Mouse (Mus musculus) neural tube, embryonic 13.5 days (tissue): Measurements from ENCODE around the gene Fcrlb. TPM values are rescaled to one million over a fixed set of nuclear protein-coding genes. Genes with fewer than 3 reads are reported as not detected.

Source experiments
- ATAC-seq: fragments of 200-750 bp; cut with Nextera tagmentation; 2 replicates; pipeline ENCODE4 v1.8.0; 2017; ENCODE audit warnings: low read depth, mild to moderate bottlenecking, moderate TSS enrichment, moderate library complexity
- H3K27ac ChIP-seq: fragments of 300-500 bp; sonication (generic); replicated peaks from 2 replicates; pipeline ENCODE4 v1.5.1; 2015; ENCODE audit warnings: moderate library complexity, mild to moderate bottlenecking, inconsistent platforms
- H3K27me3 ChIP-seq: fragments of 300-500 bp; sonication (generic); 2 replicates; pipeline ENCODE4 v1.6.1; 2015; ENCODE audit warnings: mild to moderate bottlenecking, inconsistent platforms
- H3K36me3 ChIP-seq: fragments of 300-500 bp; sonication (generic); 2 replicates; pipeline ENCODE4 v1.6.1; 2015; ENCODE audit warnings: mild to moderate bottlenecking, inconsistent platforms
- H3K4me1 ChIP-seq: fragments of 300-500 bp; sonication (generic); replicated peaks from 2 replicates; pipeline ENCODE4 v1.6.1; 2015; ENCODE audit warnings: inconsistent platforms
- H3K4me2 ChIP-seq: fragments of 300-500 bp; sonication (generic); 2 replicates; pipeline ENCODE4 v1.6.1; 2015; ENCODE audit warnings: inconsistent platforms, mild to moderate bottlenecking, moderate library complexity
- H3K4me3 ChIP-seq: fragments of 300-500 bp; sonication (generic); 2 replicates; pipeline ENCODE4 v1.5.1; 2015; ENCODE audit warnings: mild to moderate bottlenecking, inconsistent platforms
- H3K9ac ChIP-seq: fragments of 300-500 bp; sonication (generic); 2 replicates; pipeline ENCODE4 v1.6.1; 2015; ENCODE audit warnings: moderate library complexity, mild to moderate bottlenecking, inconsistent platforms
- H3K9me3 ChIP-seq: fragments of 300-500 bp; sonication (generic); 2 replicates; pipeline ENCODE4 v1.6.1; 2016; ENCODE audit warnings: inconsistent platforms
- WGBS: fragments of 180-500 bp; shearing (Covaris S2); methylation state at CpG from one replicate; pipeline ENCODE4 v1.1.7; 2015; 5-methylcytosine and 5-hydroxymethylcytosine counted together
- polyA plus RNA-seq: library from polyadenylated mRNA; unstranded; fragments of >200 nt; fragmentation: Nextera tagmentation; extraction: Ambion mirVana; gene quantifications from 2 replicates; pipeline ENCODE4 v1.2.1, GENCODE M21; 2015

Fcrlb gene
- polyA plus RNA-seq, 1 experiment from 2014 or later = 0.50 TPM

GRCm38 (mm10) chr1:170865406-170865805 lies 47.3 kb downstream of the Fcrlb start:
- H3K9me3 ChIP-seq = no peaks in the 10 kb centered on the region
- no peak for ATAC-seq
- no peak overlapping the region for H3K9ac ChIP-seq
- no peak overlapping the region for H3K4me2 ChIP-seq
- H3K27me3 ChIP-seq = no peaks in the 10 kb centered on the region
- no peak overlapping the region for H3K27ac ChIP-seq
- peaks cover 19% of the 10 kb centered on the region for H3K4me1 ChIP-seq
- no peak overlapping the region for H3K4me3 ChIP-seq
- no peaks in the 10 kb centered on the region for H3K36me3 ChIP-seq
- WGBS = 88% methylated on average over 5 of the region's 5 CpGs

GRCm38 (mm10) chr1:170864754-170865153 lies 48.0 kb downstream of the Fcrlb start:
- H3K4me1 ChIP-seq = peaks cover 19% of the 10 kb centered on the region
- ATAC-seq = no peak
- no peak overlapping the region for H3K4me2 ChIP-seq
- H3K9me3 ChIP-seq = no peaks in the 10 kb centered on the region
- WGBS = 89% methylated on average over 3 of the region's 3 CpGs
- no peaks in the 10 kb centered on the region for H3K36me3 ChIP-seq
- no peak overlapping the region for H3K9ac ChIP-seq
- no peak overlapping the region for H3K27ac ChIP-seq
- no peaks in the 10 kb centered on the region for H3K27me3 ChIP-seq
- no peak overlapping the region for H3K4me3 ChIP-seq

- H3K9me3 ChIP-seq = no peaks in the 10 kb centered on the region
- H3K36me3 ChIP-seq = no peaks in the 10 kb centered on the region
- H3K9ac ChIP-seq = no peak overlapping the region
- no peak overlapping the region for H3K4me3 ChIP-seq
- no peak overlapping the region for H3K27ac ChIP-seq
- H3K4me1 ChIP-seq = peaks cover 18% of the 10 kb centered on the region
- H3K4me2 ChIP-seq = no peak overlapping the region
- ATAC-seq = no peak
- no peaks in the 10 kb centered on the region for H3K27me3 ChIP-seq
Observed at GRCm38 (mm10) chr1:170864234-170864633, 48.5 kb downstream of the Fcrlb start.

DNA sequence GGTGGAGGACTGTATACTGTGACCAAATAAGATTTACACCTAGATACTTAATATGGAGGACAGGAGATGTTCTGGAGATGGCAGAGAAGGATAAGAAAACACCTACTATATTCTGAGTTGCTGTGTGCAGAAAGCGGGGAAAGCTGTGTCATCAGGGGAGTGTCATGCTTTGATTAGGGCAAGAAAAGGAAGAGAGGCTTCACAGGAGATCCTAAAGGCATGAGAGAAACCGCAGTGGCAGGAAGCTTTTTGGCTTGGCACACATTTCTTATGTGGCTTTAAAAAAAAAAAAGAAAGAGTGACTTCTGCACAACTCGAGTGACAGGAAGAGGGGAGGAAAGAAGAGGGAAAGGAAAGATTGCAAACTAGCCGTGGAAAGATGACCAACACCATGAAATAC lies 49.7 kb downstream of the Fcrlb start:
- Histone ChIP-seq H3K27ac (no peak overlapping the region), H3K9ac (no peak overlapping the region), H3K27me3 (no peaks in the 10 kb centered on the region), H3K4me1 (peaks cover 14% of the 10 kb centered on the region), H3K4me3 (no peak overlapping the region), H3K9me3 (no peaks in the 10 kb centered on the region), H3K36me3 (no peaks in the 10 kb centered on the region), H3K4me2 (no peak overlapping the region)
- 76% methylated on average over 4 of the region's 4 CpGs for WGBS
- no peak for ATAC-seq

GRCm38 (mm10) chr1:170862435-170862717 lies 50.4 kb downstream of the Fcrlb start:
- Histone ChIP-seq H3K4me2 (no peak overlapping the region), H3K4me1 (peaks cover 14% of the 10 kb centered on the region), H3K9ac (no peak overlapping the region), H3K27ac (no peak overlapping the region), H3K4me3 (no peak overlapping the region), H3K36me3 (no peaks in the 10 kb centered on the region), H3K27me3 (no peaks in the 10 kb centered on the region), H3K9me3 (no peaks in the 10 kb centered on the region)
- WGBS = 83% methylated on average over 3 of the region's 3 CpGs
- ATAC-seq = no peak

DNA sequence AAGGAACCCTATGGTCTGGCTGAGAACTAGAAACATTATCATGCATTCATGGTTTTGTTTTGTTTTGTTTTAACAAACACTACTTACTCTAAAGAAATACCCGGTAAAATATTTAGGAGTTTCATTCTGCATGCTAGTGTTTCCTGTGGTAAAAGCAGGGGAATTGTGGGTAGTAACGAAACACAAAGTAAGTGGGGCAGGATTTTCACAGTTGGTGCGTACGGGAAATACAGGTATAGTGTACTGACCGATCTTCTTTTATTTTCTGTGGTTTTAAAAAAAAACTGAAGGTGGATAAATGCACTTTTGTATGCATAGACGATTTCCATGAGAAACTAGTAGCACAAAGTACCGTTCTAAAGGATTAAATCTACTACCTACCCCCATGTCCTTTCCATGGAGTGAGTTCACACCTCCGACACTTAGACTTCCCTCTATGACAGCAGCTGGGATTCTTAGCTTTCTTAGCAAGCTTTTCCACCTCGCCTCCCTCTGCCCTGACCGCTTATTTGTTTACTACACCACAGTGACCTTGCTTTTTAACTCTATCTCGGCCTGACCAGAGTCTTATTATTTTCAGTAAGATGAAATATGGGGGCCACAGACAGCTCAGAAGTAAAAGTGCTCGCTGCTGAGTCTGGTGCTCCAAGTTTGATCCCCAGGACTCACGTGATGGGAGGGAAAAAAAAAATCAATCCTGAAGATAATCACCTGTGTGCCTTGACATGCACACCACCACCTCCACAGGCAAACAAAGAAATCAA lies 50.9 kb downstream of the Fcrlb start:
- H3K36me3 ChIP-seq = no peaks in the 10 kb centered on the region
- H3K4me2 ChIP-seq = no peak overlapping the region
- no peak overlapping the region for H3K9ac ChIP-seq
- H3K4me1 ChIP-seq = peaks cover 11% of the 10 kb centered on the region
- H3K27me3 ChIP-seq = no peaks in the 10 kb centered on the region
- no peaks in the 10 kb centered on the region for H3K9me3 ChIP-seq
- H3K27ac ChIP-seq = no peak overlapping the region
- no peak for ATAC-seq
- 83% methylated on average over 13 of the region's 13 CpGs for WGBS
- H3K4me3 ChIP-seq = no peak overlapping the region

- Histone ChIP-seq H3K4me3 (no peak overlapping the region), H3K36me3 (no peaks in the 10 kb centered on the region), H3K9ac (no peak overlapping the region), H3K4me1 (no peaks in the 10 kb centered on the region; the same call in 1 of the 2 replicates), H3K4me2 (no peak overlapping the region), H3K27me3 (no peaks in the 10 kb centered on the region), H3K9me3 (no peaks in the 10 kb centered on the region), H3K27ac (no peak overlapping the region)
- no peak for ATAC-seq
- WGBS = 78% methylated on average over 2 of the region's 2 CpGs
Observed at GRCm38 (mm10) chr1:170858872-170859271, 53.9 kb downstream of the Fcrlb start.

- 82% methylated on average over 2 of the region's 2 CpGs for WGBS
- H3K9ac ChIP-seq = no peak overlapping the region
Observed at GRCm38 (mm10) chr1:170857369-170857768, 55.4 kb downstream of the Fcrlb start.

More at GRCm38 (mm10) chr1:170857369-170857768, 55.4 kb downstream of the Fcrlb start:
- H3K9me3 ChIP-seq = no peaks in the 10 kb centered on the region
- no peak overlapping the region for H3K27ac ChIP-seq
- H3K4me2 ChIP-seq = no peak overlapping the region
- ATAC-seq = no peak
- H3K4me1 ChIP-seq = no peaks in the 10 kb centered on the region; the same call in 1 of the 2 replicates
- H3K36me3 ChIP-seq = peaks cover 6% of the 10 kb centered on the region; the same call in 1 of the 2 replicates
- H3K27me3 ChIP-seq = no peaks in the 10 kb centered on the region
- no peak overlapping the region for H3K4me3 ChIP-seq

Other genes starting within 250 kb of the Fcrlb start
- gene Atf6, start 45.2 kb downstream of the Fcrlb start, polyA plus RNA-seq = 7.3 and 8.1 TPM in 2 replicates
- gene Gm26620, start 27.9 kb downstream of the Fcrlb start, polyA plus RNA-seq = 0.50 and 0.55 TPM in 2 replicates
- gene Dusp12, start 27.4 kb downstream of the Fcrlb start, polyA plus RNA-seq = 39.5 and 45.3 TPM in 2 replicates
- not detected in 2 replicates for gene Fcrla, start 14.6 kb upstream of the Fcrlb start, polyA plus RNA-seq
- 0.59 and 0.83 TPM in 2 replicates for gene Fcgr2b, start 63.6 kb upstream of the Fcrlb start, polyA plus RNA-seq
- not detected in 2 replicates for gene Fcgr4, start 106.0 kb upstream of the Fcrlb start, polyA plus RNA-seq
- gene Fcgr3, start 152.0 kb upstream of the Fcrlb start, polyA plus RNA-seq = 9.0 and 10.9 TPM in 2 replicates
- gene Cfap126, start 201.0 kb upstream of the Fcrlb start, polyA plus RNA-seq = 2.8 and 2.9 TPM in 2 replicates
- 278 and 279 TPM in 2 replicates for gene Sdhc, start 237.7 kb upstream of the Fcrlb start, polyA plus RNA-seq
- gene Mpz, start 237.8 kb upstream of the Fcrlb start, polyA plus RNA-seq = 20.7 and 25.7 TPM in 2 replicates